Mouse (Mus musculus) G1E (cell line): ENCODE results near the gene Rftn2. TPM values are rescaled to one million over a fixed set of nuclear protein-coding genes. Genes with fewer than 3 reads are reported as not detected.

Experiments
- ATAC-seq: 2 replicates; pipeline ENCODE4 v1.8.0; 2016; ENCODE audit warnings: mild to moderate bottlenecking; ENCODE audit not compliant: insufficient number of reproducible peaks, poor library complexity, low FRiP score, severe bottlenecking; ENCODE audit errors: extremely low read depth
- DNase-seq: peaks from one replicate; pipeline ENCODE4 v3.0.0; 2012; ENCODE audit warnings: low spot score
- H3K27me3 ChIP-seq: 2 replicates; pipeline ENCODE4 v1.6.1; 2012; ENCODE audit warnings: mild to moderate bottlenecking, low read length, inconsistent platforms; ENCODE audit not compliant: insufficient read depth
- H3K36me3 ChIP-seq: replicated peaks from 2 replicates; pipeline ENCODE3; 2012; ENCODE audit warnings: mild to moderate bottlenecking, inconsistent platforms
- H3K4me1 ChIP-seq: 2 replicates; pipeline ENCODE4 v1.6.1; 2012; ENCODE audit warnings: low read depth, low read length, inconsistent platforms, mixed read lengths; ENCODE audit not compliant: insufficient read depth
- H3K4me3 ChIP-seq: 2 replicates; pipeline ENCODE4 v1.5.1; 2012; ENCODE audit warnings: low read depth, mild to moderate bottlenecking, inconsistent platforms, low read length, moderate library complexity, mixed read lengths
- H3K9me3 ChIP-seq: replicated peaks from 2 replicates; pipeline ENCODE4 v1.6.1; 2012; ENCODE audit warnings: inconsistent platforms
- CTCF ChIP-seq: IDR thresholded peaks from 2 replicates; pipeline ENCODE4 v1.5.1; 2012; ENCODE audit warnings: low read depth, low read length, inconsistent platforms, mixed read lengths
- GATA1 ChIP-seq: IDR thresholded peaks from 2 replicates; pipeline ENCODE4 v1.6.1; 2012; ENCODE audit warnings: borderline replicate concordance, low read length, inconsistent platforms, mixed read lengths
- GATA2 ChIP-seq: IDR thresholded peaks from 2 replicates; pipeline ENCODE4 v1.6.1; 2012; ENCODE audit warnings: low read depth, low read length, inconsistent platforms, borderline replicate concordance
- POLR2AphosphoS5 ChIP-seq: IDR thresholded peaks from 2 replicates; pipeline ENCODE4 v1.6.1; 2012; ENCODE audit warnings: low read depth, low read length, inconsistent platforms; ENCODE audit not compliant: insufficient replicate concordance
- TAL1 ChIP-seq: conservative IDR thresholded peaks from 2 replicates; pipeline ENCODE4 v1.6.1; 2012; ENCODE audit warnings: low read depth, low read length, inconsistent platforms, mixed read lengths
- polyA plus RNA-seq: library from polyadenylated mRNA; stranded (reverse); fragments of >175 nt; gene quantifications from 2 replicates; pipeline ENCODE4 v1.2.3, GENCODE M21; 2012
- total RNA-seq, 2 experiments: library from RNA; stranded (forward) in 1 of 2; stranded (reverse) in 1 of 2; fragments of 200-1000 nt in 1 of 2; fragments of >200 nt in 1 of 2; fragmentation: Nextera tagmentation in 1 of 2; gene quantifications; 2 replicates each; pipeline ENCODE4 v1.2.3; 2014 to 2017

Gene Rftn2
- total and polyA plus RNA-seq, 3 experiments: 0.08 to 3.2 (median 2.5) TPM

DNA sequence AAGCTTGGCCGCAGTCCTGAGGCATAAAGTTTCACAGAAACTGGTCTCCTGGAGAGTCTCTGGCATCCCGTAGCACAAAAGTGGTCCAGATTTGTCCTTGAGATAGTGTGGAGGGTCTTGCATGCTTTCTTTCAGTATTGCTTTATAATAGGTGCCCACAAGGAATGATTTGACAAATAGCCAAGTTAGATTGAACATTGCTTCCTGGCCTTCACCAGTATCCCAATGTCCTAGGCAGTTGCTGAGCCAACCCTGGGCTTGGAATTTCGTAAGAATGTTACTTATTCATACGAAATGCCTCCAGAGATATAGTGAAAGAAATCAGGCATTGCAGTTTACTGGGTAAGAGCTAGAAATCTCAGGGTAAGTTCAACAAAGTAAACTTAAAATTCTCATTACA, 58.0 kb downstream of the Rftn2 start:
- no peak overlapping the region for H3K4me3 ChIP-seq
- H3K36me3 ChIP-seq: no peaks in the 10 kb centered on the region
- peaks cover 15% of the 10 kb centered on the region; the same call in 1 of the 2 replicates for H3K27me3 ChIP-seq
- peaks cover 7% of the 10 kb centered on the region; the same call in 1 of the 2 replicates for H3K4me1 ChIP-seq
- DNase-seq (no peak), ATAC-seq (no peak)
- TF ChIP-seq GATA1 (no peak), GATA2 (no peak), POLR2AphosphoS5 (no peak), TAL1 (no peak), CTCF (no peak)
- H3K9me3 ChIP-seq: peaks cover 4% of the 10 kb centered on the region; the same call in 1 of the 2 replicates

DNA sequence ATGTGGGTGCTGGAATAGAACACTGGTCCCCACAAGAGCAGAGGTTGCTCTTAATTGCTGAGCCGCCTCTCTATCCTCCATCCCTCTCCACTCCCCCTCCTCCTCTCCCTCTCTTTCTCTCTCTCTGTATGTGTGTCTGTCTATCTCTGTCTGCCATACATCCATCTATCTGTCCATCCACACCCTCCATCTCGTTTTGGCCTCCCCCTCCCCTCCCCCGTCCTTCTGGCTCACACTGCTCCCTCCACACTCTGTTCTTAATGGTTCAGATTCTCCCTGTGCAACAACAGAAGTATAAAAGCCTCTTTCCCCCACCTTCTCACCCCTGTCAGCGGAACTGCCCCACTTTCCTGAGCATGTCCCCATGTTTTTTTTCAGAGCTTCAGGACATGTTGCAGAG, 59.0 kb downstream of the Rftn2 start:
- H3K36me3 ChIP-seq: no peaks in the 10 kb centered on the region
- DNase-seq (no peak), ATAC-seq (no peak)
- H3K4me3 ChIP-seq: no peak overlapping the region
- peaks cover 4% of the 10 kb centered on the region; the same call in 1 of the 2 replicates for H3K9me3 ChIP-seq
- H3K4me1 ChIP-seq: peaks cover 7% of the 10 kb centered on the region; the same call in 1 of the 2 replicates
- H3K27me3 ChIP-seq: peaks cover 15% of the 10 kb centered on the region; the same call in 1 of the 2 replicates
- no peak for TF ChIP-seq GATA2
- TF ChIP-seq POLR2AphosphoS5: no peak
- TF ChIP-seq TAL1: no peak
- TF ChIP-seq GATA1: no peak
- TF ChIP-seq CTCF: no peak

DNA sequence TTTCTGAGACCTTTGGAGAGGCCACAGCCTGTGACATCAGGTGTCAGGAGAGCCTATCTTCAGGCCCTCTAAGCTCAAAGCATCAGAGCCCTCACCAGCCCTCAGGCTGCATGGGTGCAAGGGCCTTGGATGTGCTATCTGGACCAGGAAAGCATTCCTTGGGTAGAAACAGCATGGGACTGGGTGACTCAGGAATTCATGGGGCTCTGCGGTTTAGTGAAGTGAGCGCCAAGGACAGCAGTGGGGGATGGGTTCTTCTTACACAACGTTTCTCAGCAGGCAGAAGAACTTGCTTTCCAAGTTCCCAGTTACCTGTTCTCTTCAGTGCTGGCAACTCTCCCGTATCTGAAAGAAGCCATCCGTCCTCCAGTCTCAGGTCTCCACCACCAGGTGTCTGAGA, 62.6 kb downstream of the Rftn2 start:
- H3K36me3 ChIP-seq: peaks cover 17% of the 10 kb centered on the region
- ATAC-seq: no peak
- no peak for TF ChIP-seq POLR2AphosphoS5
- no peak for TF ChIP-seq CTCF
- no peak for TF ChIP-seq TAL1
- no peak for TF ChIP-seq GATA2

DNA sequence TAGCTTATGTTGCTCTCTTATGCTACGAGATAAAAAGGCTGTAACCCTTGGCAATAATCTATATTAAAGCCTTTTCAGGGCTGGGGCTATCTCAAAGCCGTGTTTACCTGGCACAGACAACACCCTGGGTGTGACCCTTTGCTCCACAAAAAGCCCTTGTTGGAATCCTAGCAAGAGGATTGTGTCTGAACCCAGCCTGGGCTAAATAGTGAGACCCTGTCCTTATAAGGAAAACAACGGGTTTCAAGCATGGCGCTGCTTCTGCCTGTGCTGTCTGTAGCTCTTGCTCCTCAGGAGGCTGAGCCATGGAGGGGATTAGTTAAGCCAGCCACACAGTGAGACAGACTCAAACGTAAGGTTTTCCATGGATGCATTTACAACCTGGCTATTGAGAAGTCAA, 63.8 kb downstream of the Rftn2 start:
- H3K36me3 ChIP-seq: peaks cover 30% of the 10 kb centered on the region
- H3K4me1 ChIP-seq: peaks cover 9% of the 10 kb centered on the region; the same call in 1 of the 2 replicates
- H3K4me3 ChIP-seq: no peak overlapping the region
- peaks cover 12% of the 10 kb centered on the region; the same call in 1 of the 2 replicates for H3K27me3 ChIP-seq
- H3K9me3 ChIP-seq: no peaks in the 10 kb centered on the region
- DNase-seq (no peak), ATAC-seq (no peak)
- no peak for TF ChIP-seq TAL1
- TF ChIP-seq POLR2AphosphoS5: no peak
- TF ChIP-seq GATA1: no peak
- TF ChIP-seq GATA2: no peak
- no peak for TF ChIP-seq CTCF

More for the DNA sequence above, 62.6 kb downstream of the Rftn2 start:
- Histone ChIP-seq H3K27me3 (peaks cover 12% of the 10 kb centered on the region; the same call in 1 of the 2 replicates), H3K9me3 (peaks cover under 1% of the 10 kb centered on the region; the same call in 1 of the 2 replicates), H3K4me1 (peaks cover 9% of the 10 kb centered on the region; the same call in 1 of the 2 replicates), H3K4me3 (no peak overlapping the region)
- no peak for DNase-seq

DNA sequence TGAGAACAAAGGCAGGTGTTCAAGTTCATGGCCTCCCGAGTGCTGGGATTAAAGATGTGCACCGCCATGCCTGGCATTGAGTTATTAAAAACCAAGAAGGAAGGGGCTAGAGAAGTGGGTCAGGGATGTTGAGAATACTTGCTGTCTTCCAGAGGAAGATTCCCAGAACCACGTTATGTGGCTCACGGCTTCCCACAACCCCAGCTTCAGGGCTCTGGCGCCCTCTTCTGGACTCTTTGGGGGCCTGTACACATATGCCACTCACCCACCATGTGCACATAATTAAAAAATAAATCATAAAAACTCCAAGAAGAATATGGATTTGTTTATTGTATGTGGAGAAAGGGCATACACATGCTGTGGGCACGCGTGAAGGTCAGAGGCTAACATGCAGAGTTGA, 64.7 kb downstream of the Rftn2 start:
- TF ChIP-seq GATA2 (no peak), CTCF (peak; percentile 52; the same call in 1 of the 2 replicates)
- peaks cover 5% of the 10 kb centered on the region; the same call in 1 of the 2 replicates for H3K27me3 ChIP-seq

DNA sequence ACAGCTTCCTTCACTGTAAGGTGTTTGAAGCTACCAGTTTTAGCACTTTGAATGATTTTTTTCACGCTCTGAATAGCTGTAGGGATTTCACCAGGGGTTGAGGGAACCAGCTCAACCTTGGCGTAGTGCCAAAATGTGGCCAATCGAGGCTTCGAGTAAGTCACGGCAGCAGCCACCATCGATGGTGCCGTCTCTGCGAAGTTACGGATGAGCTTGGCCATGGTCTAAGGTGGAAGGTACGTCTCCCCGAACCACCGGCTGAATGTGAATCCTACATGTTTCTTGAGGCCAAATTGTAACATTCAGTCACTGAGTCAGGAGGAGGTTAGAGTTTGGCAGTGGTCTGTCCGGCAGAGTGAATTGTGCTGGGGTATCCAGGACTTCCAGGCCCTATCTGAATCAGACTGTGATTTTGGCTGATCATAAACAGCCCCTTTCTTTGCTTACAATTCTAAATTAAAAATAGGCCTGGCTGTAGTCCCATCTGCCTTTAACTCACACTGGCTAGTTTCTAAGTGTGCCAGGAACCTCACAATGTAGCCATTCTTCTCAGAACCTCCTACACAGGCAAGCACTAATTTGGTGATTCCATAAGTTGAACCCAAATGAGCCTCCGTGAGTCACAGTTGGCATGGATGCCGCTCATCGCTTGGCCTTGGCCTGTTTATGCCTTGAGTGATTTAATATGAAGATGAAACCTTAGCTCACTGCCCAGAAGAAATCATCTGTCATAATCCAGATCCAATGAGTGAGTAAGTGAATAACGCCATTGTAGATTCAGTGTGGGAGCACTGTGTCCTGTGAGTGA, 65.5 kb downstream of the Rftn2 start:
- peaks cover 4% of the 10 kb centered on the region; the same call in 1 of the 2 replicates for H3K4me1 ChIP-seq
- peaks cover 47% of the 10 kb centered on the region for H3K36me3 ChIP-seq
- H3K4me3 ChIP-seq: no peak overlapping the region
- H3K9me3 ChIP-seq: no peaks in the 10 kb centered on the region
- DNase-seq: no peak
- no peak for TF ChIP-seq TAL1
- TF ChIP-seq GATA2: no peak
- TF ChIP-seq POLR2AphosphoS5: no peak
- no peak for TF ChIP-seq GATA1
- TF ChIP-seq CTCF: no peak
- peaks cover 5% of the 10 kb centered on the region; the same call in 1 of the 2 replicates for H3K27me3 ChIP-seq
- ATAC-seq: no peak

More for the DNA sequence above, 64.7 kb downstream of the Rftn2 start:
- peaks cover 39% of the 10 kb centered on the region for H3K36me3 ChIP-seq
- H3K4me1 ChIP-seq: peaks cover 4% of the 10 kb centered on the region; the same call in 1 of the 2 replicates
- no peak overlapping the region for H3K4me3 ChIP-seq
- DNase-seq: peak; percentile 23
- no peak for ATAC-seq
- H3K9me3 ChIP-seq: no peaks in the 10 kb centered on the region
